Mouse (Mus musculus) MEL (cell line): ENCODE results near the gene Misp. TPM values are rescaled to one million over a fixed set of nuclear protein-coding genes. Genes with fewer than 3 reads are reported as not detected.
A peak's percentile ranks its signal among the peaks of the same experiment; 100 is the strongest.

Source experiments
- DNase-seq: peaks from one replicate; pipeline ENCODE4 v3.0.0; 2011; ENCODE audit warnings: low read depth, low spot score
- H3K27ac ChIP-seq: 2 replicates; pipeline ENCODE4 v1.5.1; 2012; ENCODE audit warnings: low read depth, mild to moderate bottlenecking, control low read depth, low read length, moderate library complexity; ENCODE audit not compliant: control insufficient read depth
- H3K27me3 ChIP-seq, 2 experiments: fragments of 150-350 bp in 1 of 2; sonication (generic) in 1 of 2; 2 replicates each; pipeline ENCODE4 v1.6.1; 2012; ENCODE audit warnings: low read length in 2 of 2, mild to moderate bottlenecking in 2 of 2, improper control_type of control experiment in 1 of 2, moderate library complexity in 1 of 2; ENCODE audit not compliant: insufficient read depth in 2 of 2, control insufficient read depth in 1 of 2
- H3K36me3 ChIP-seq, 2 experiments: 2 replicates each; pipeline ENCODE4 v1.6.1; 2012 to 2014; ENCODE audit warnings: low read length in 2 of 2, improper control_type of control experiment in 1 of 2, inconsistent platforms in 1 of 2, mild to moderate bottlenecking in 1 of 2; ENCODE audit not compliant: insufficient read depth in 2 of 2, control insufficient read depth in 1 of 2
- H3K4me1 ChIP-seq, 2 experiments: fragments of 150-350 bp in 1 of 2; sonication (generic) in 1 of 2; 2 replicates each; pipeline ENCODE4 v1.6.1; 2012; ENCODE audit warnings: low read length in 2 of 2, improper control_type of control experiment in 1 of 2, mild to moderate bottlenecking in 1 of 2; ENCODE audit not compliant: insufficient read depth in 2 of 2, control insufficient read depth in 1 of 2
- H3K4me3 ChIP-seq, 2 experiments: fragments of 150-350 bp in 1 of 2; sonication (generic) in 1 of 2; 2 replicates each; pipeline ENCODE4 v1.5.1; 2012; ENCODE audit warnings: low read depth in 2 of 2, low read length in 2 of 2, mild to moderate bottlenecking in 2 of 2, moderate library complexity in 2 of 2, control low read depth in 1 of 2, improper control_type of control experiment in 1 of 2; ENCODE audit not compliant: control insufficient read depth in 1 of 2, insufficient read depth in 1 of 2
- H3K79me2 ChIP-seq: 2 replicates; pipeline ENCODE4 v1.6.1; 2012; ENCODE audit warnings: mild to moderate bottlenecking, low read length, moderate library complexity; ENCODE audit not compliant: control insufficient read depth, poor library complexity, insufficient read depth
- H3K9ac ChIP-seq: 2 replicates; pipeline ENCODE4 v1.6.1; 2012; ENCODE audit warnings: low read depth, mild to moderate bottlenecking, control low read depth, low read length, moderate library complexity; ENCODE audit not compliant: control insufficient read depth, poor library complexity, severe bottlenecking
- H3K9me3 ChIP-seq: fragments of 150-350 bp; sonication (generic); replicated peaks from 2 replicates; pipeline ENCODE4 v1.6.1; 2012; ENCODE audit warnings: mild to moderate bottlenecking, low read length, improper control_type of control experiment, moderate library complexity; ENCODE audit not compliant: insufficient read depth
- CTCF ChIP-seq, 3 experiments: IDR thresholded peaks in 2 of 3; conservative IDR thresholded peaks in 1 of 3; 2 replicates each; pipeline ENCODE4 v1.5.1; 2011 to 2012; ENCODE audit warnings: low read length in 3 of 3, low read depth in 2 of 3, mild to moderate bottlenecking in 2 of 3, improper control_type of control experiment in 1 of 3, inconsistent platforms in 1 of 3, mixed read lengths in 1 of 3, moderate library complexity in 1 of 3; ENCODE audit not compliant: control insufficient read depth in 1 of 3, insufficient read depth in 1 of 3, poor library complexity in 1 of 3, severe bottlenecking in 1 of 3
- EP300 ChIP-seq, 2 experiments: IDR thresholded peaks; 2 replicates each; pipeline ENCODE4 v1.6.1; 2011; ENCODE audit warnings: improper control_type of control experiment in 2 of 2, low read length in 2 of 2, low read depth in 1 of 2, mild to moderate bottlenecking in 1 of 2
- MAFK ChIP-seq: IDR thresholded peaks from 2 replicates; pipeline ENCODE4 v1.6.1; 2011; ENCODE audit warnings: low read depth, mild to moderate bottlenecking, low read length, improper control_type of control experiment, borderline replicate concordance
- MAZ ChIP-seq: IDR thresholded peaks from 2 replicates; pipeline ENCODE4 v1.6.1; 2012; ENCODE audit warnings: low read depth, mild to moderate bottlenecking, inconsistent platforms, low read length, improper control_type of control experiment
- MYB ChIP-seq: IDR thresholded peaks from 2 replicates; pipeline ENCODE4 v1.6.1; 2011; ENCODE audit warnings: mild to moderate bottlenecking, low read depth, low read length, improper control_type of control experiment
- POLR2A ChIP-seq, 2 experiments: IDR thresholded peaks; 2 replicates each; pipeline ENCODE4 v1.6.1; 2011 to 2012; ENCODE audit warnings: low read length in 2 of 2, mild to moderate bottlenecking in 2 of 2, control low read depth in 1 of 2, improper control_type of control experiment in 1 of 2, low read depth in 1 of 2, moderate library complexity in 1 of 2; ENCODE audit not compliant: control insufficient read depth in 1 of 2, insufficient read depth in 1 of 2, poor library complexity in 1 of 2
- POLR2AphosphoS5 ChIP-seq: IDR thresholded peaks from 2 replicates; pipeline ENCODE4 v1.6.1; 2012; ENCODE audit warnings: low read depth, borderline replicate concordance, mild to moderate bottlenecking, inconsistent platforms, low read length, moderate library complexity, mixed read lengths
- RCOR1 ChIP-seq: IDR thresholded peaks from 2 replicates; pipeline ENCODE4 v1.6.1; 2012; ENCODE audit warnings: low read depth, mild to moderate bottlenecking, inconsistent platforms, low read length, improper control_type of control experiment
- SIN3A ChIP-seq: IDR thresholded peaks from 2 replicates; pipeline ENCODE4 v1.6.1; 2012; ENCODE audit warnings: low read length, improper control_type of control experiment, inconsistent platforms
- TBP ChIP-seq: IDR thresholded peaks from 2 replicates; pipeline ENCODE4 v1.8.0; 2011; ENCODE audit warnings: low read depth, low read length, improper control_type of control experiment
- ZKSCAN1 ChIP-seq: IDR thresholded peaks from 2 replicates; pipeline ENCODE4 v1.6.1; 2012; ENCODE audit warnings: low read depth, mild to moderate bottlenecking, inconsistent platforms, low read length, improper control_type of control experiment, moderate library complexity
- polyA plus RNA-seq, 2 experiments: library from polyadenylated mRNA; stranded (reverse) in 1 of 2; unstranded in 1 of 2; fragments of >175 nt in 1 of 2; fragments of >200 nt in 1 of 2; gene quantifications; 2 replicates each; pipeline versions ENCODE4 v1.2.1 to v1.2.4; 2012; ENCODE audit warnings: low replicate concordance in 2 of 2, low read depth in 1 of 2; ENCODE audit not compliant: insufficient read length in 2 of 2, insufficient read depth in 1 of 2, missing spikeins in 1 of 2
- total RNA-seq: library from RNA; depleted of rRNA; stranded (reverse); fragments of 300-350 nt; gene quantifications from 2 replicates; pipeline ENCODE4 v1.2.3, GENCODE M21; 2012

The Misp gene
- total and polyA plus RNA-seq, 3 experiments = not detected

GRCm38 (mm10) chr10:79836918-79837317 lies 16.1 kb downstream of the Misp start:
- no peaks in the 10 kb centered on the region for H3K27me3 ChIP-seq
- no peak overlapping the region for H3K4me3 ChIP-seq
- no peaks in the 10 kb centered on the region for H3K79me2 ChIP-seq
- TF ChIP-seq SIN3A = no peak
- no peak for TF ChIP-seq POLR2AphosphoS5
- TF ChIP-seq ZKSCAN1 = no peak
- no peak for TF ChIP-seq POLR2A (IDR thresholded peaks at IDR 0.05; ENCODE audit: control insufficient read depth in 1 of 2, insufficient read depth in 1 of 2, low read depth in 1 of 2, low read length in 2 of 2, poor library complexity in 1 of 2)
- TF ChIP-seq CTCF (IDR thresholded peaks at IDR 0.05 in 2 of 3, conservative IDR thresholded peaks at IDR 0.05 in 1 of 3; ENCODE audit: control insufficient read depth in 1 of 3, insufficient read depth in 1 of 3, low read depth in 2 of 3, low read length in 3 of 3, poor library complexity in 1 of 3, severe bottlenecking in 1 of 3) = peak; percentile 38 to 48 (median 42)
- no peak for TF ChIP-seq EP300 (IDR thresholded peaks at IDR 0.05; ENCODE audit: low read depth in 1 of 2, low read length in 2 of 2)
- no peak overlapping the region for H3K9ac ChIP-seq
- peak; percentile 47 for DNase-seq
- H3K4me1 ChIP-seq = peaks cover 3 to 8% of the 10 kb centered on the region in 2 experiments; a peak in 3 of 4 replicates
- no peaks in the 10 kb centered on the region; a peak in 1 of 4 replicates for H3K36me3 ChIP-seq
- H3K9me3 ChIP-seq = no peaks in the 10 kb centered on the region
- no peak overlapping the region for H3K27ac ChIP-seq

- no peaks in the 10 kb centered on the region for H3K79me2 ChIP-seq
- no peak for TF ChIP-seq RCOR1
- H3K4me1 ChIP-seq = peaks cover 0 to 3% of the 10 kb centered on the region in 2 experiments; a peak in 1 of 4 replicates
- H3K9ac ChIP-seq = no peak overlapping the region
- no peaks in the 10 kb centered on the region for H3K27me3 ChIP-seq
- no peak overlapping the region for H3K27ac ChIP-seq
- no peaks in the 10 kb centered on the region for H3K9me3 ChIP-seq
- no peak overlapping the region for H3K4me3 ChIP-seq
- no peak for DNase-seq
- H3K36me3 ChIP-seq = no peaks in the 10 kb centered on the region; a peak in 1 of 4 replicates
Observed at GRCm38 (mm10) chr10:79838151-79838550, 17.4 kb downstream of the Misp start.

- Histone ChIP-seq H3K27ac (no peak overlapping the region), H3K4me3 (no peak overlapping the region), H3K27me3 (no peaks in the 10 kb centered on the region), H3K36me3 (no peaks in the 10 kb centered on the region; a peak in 1 of 4 replicates), H3K79me2 (no peaks in the 10 kb centered on the region), H3K9ac (no peak overlapping the region), H3K9me3 (no peaks in the 10 kb centered on the region), H3K4me1 (peaks cover 0 to 3% of the 10 kb centered on the region in 2 experiments; a peak in 1 of 4 replicates)
- TF ChIP-seq MAZ (no peak), TBP (no peak), MYB (no peak), MAFK (no peak)
- no peak for DNase-seq
Observed at GRCm38 (mm10) chr10:79840091-79840490, 19.3 kb downstream of the Misp start.
